Mouse (Mus musculus): ENCODE measurements around the gene Stab1.

The Stab1 gene

GRCm38 (mm10) chr14:31194891-31195513 lies 26.6 kb upstream of the Stab1 start:
- no peak for DNase-seq (ENCODE audit: low spot score in 2 of 2)

GRCm38 (mm10) chr14:31194441-31194840 lies 26.0 kb upstream of the Stab1 start:
- no peak for DNase-seq (ENCODE audit: low spot score in 2 of 2)

- no peak for DNase-seq (ENCODE audit: low spot score in 2 of 2)
Observed at GRCm38 (mm10) chr14:31193791-31194190, 25.4 kb upstream of the Stab1 start.

GRCm38 (mm10) chr14:31191936-31192335 lies 23.5 kb upstream of the Stab1 start:
- DNase-seq (ENCODE audit: low spot score in 2 of 2) = no peak

GRCm38 (mm10) chr14:31189348-31189747 lies 20.9 kb upstream of the Stab1 start:
- no peak for DNase-seq (ENCODE audit: low spot score in 2 of 2)

- DNase-seq (ENCODE audit: low spot score in 2 of 2) = no peak
Observed at GRCm38 (mm10) chr14:31188771-31189181, 20.3 kb upstream of the Stab1 start.

- DNase-seq (ENCODE audit: low spot score in 2 of 2) = no peak
Observed at GRCm38 (mm10) chr14:31186656-31187055, 18.2 kb upstream of the Stab1 start.

- no peak for DNase-seq (ENCODE audit: low spot score in 2 of 2)
Observed at GRCm38 (mm10) chr14:31184195-31184594, 15.8 kb upstream of the Stab1 start.

- DNase-seq (ENCODE audit: low spot score in 2 of 2) = no peak
Observed at GRCm38 (mm10) chr14:31183541-31183940, 15.1 kb upstream of the Stab1 start.

- DNase-seq (ENCODE audit: low spot score in 2 of 2) = no peak
Observed at GRCm38 (mm10) chr14:31182786-31183290, 14.4 kb upstream of the Stab1 start.

- DNase-seq (ENCODE audit: low spot score in 2 of 2) = no peak
Observed at GRCm38 (mm10) chr14:31181512-31181911, 13.1 kb upstream of the Stab1 start.

- no peak for DNase-seq (ENCODE audit: low spot score in 2 of 2)
Observed at GRCm38 (mm10) chr14:31179677-31180365, 11.4 kb upstream of the Stab1 start.

GRCm38 (mm10) chr14:31177715-31178114 lies 9.3 kb upstream of the Stab1 start:
- no peak for DNase-seq (ENCODE audit: low spot score in 2 of 2)

GRCm38 (mm10) chr14:31177287-31177686 lies 8.8 kb upstream of the Stab1 start:
- no peak for DNase-seq (ENCODE audit: low spot score in 2 of 2)

- no peak for DNase-seq (ENCODE audit: low spot score in 2 of 2)
Observed at GRCm38 (mm10) chr14:31173537-31173936, 5.1 kb upstream of the Stab1 start.

- DNase-seq (ENCODE audit: low spot score in 2 of 2) = no peak
Observed at GRCm38 (mm10) chr14:31172781-31173455, 4.5 kb upstream of the Stab1 start.

GRCm38 (mm10) chr14:31171821-31172220 lies 3.4 kb upstream of the Stab1 start:
- DNase-seq (ENCODE audit: low spot score in 2 of 2) = no peak

GRCm38 (mm10) chr14:31171386-31171785 lies 2.9 kb upstream of the Stab1 start:
- DNase-seq (ENCODE audit: low spot score in 2 of 2) = no peak

- no peak for DNase-seq (ENCODE audit: low spot score in 2 of 2)
Observed at GRCm38 (mm10) chr14:31170963-31171362, 2.5 kb upstream of the Stab1 start.

- no peak for DNase-seq (ENCODE audit: low spot score in 2 of 2)
Observed at GRCm38 (mm10) chr14:31169508-31169907, 1.1 kb upstream of the Stab1 start.

- no peak for DNase-seq (ENCODE audit: low spot score in 2 of 2)
Observed at GRCm38 (mm10) chr14:31166827-31167226, 1.6 kb downstream of the Stab1 start.

GRCm38 (mm10) chr14:31165991-31166630 lies 2.3 kb downstream of the Stab1 start:
- no peak for DNase-seq (ENCODE audit: low spot score in 2 of 2)
